Mouse (Mus musculus): ENCODE measurements around the gene Grik3. TPM values are rescaled to one million over a fixed set of nuclear protein-coding genes. Genes with fewer than 3 reads are reported as not detected.

Grik3 gene
- total RNA-seq, 2 experiments from 2014 or later, result 42.3 to 45.8 TPM

- no peak for DNase-seq (ENCODE audit: extremely low spot score in 1 of 2, low spot score in 2 of 2)
- TF ChIP-seq CTCF (IDR thresholded peaks at IDR 0.05), result no peak
- intact Hi-C loops (cut with DNase I), result no loop called here
- H3K27ac ChIP-seq, result no peak overlapping the region
- no peak overlapping the region for H3K4me3 ChIP-seq
Observed at GRCm38 (mm10) chr4:125573951-125574675, 83.6 kb downstream of the Grik3 start.

- Histone ChIP-seq H3K4me3 (no peak overlapping the region), H3K27ac (no peak overlapping the region)
- TF ChIP-seq CTCF (IDR thresholded peaks at IDR 0.05), result no peak
- intact Hi-C loops (cut with DNase I), result no loop called here
- DNase-seq (ENCODE audit: extremely low spot score in 1 of 2, low spot score in 2 of 2), result no peak
Observed at GRCm38 (mm10) chr4:125580336-125580735, 89.8 kb downstream of the Grik3 start.

- intact Hi-C loops (cut with DNase I), result no loop called here
- Histone ChIP-seq H3K27ac (no peak overlapping the region), H3K4me3 (no peak overlapping the region)
- DNase-seq (ENCODE audit: extremely low spot score in 1 of 2, low spot score in 2 of 2), result no peak
- TF ChIP-seq CTCF (IDR thresholded peaks at IDR 0.05), result no peak
Observed at GRCm38 (mm10) chr4:125583272-125583671, 92.8 kb downstream of the Grik3 start.

GRCm38 (mm10) chr4:125583935-125584334 is 93.4 kb downstream of the Grik3 start:
- no peak for TF ChIP-seq CTCF (IDR thresholded peaks at IDR 0.05)
- intact Hi-C loops (cut with DNase I), result no loop called here
- DNase-seq (ENCODE audit: extremely low spot score in 1 of 2, low spot score in 2 of 2), result no peak
- H3K27ac ChIP-seq, result no peak overlapping the region
- H3K4me3 ChIP-seq, result no peak overlapping the region

GRCm38 (mm10) chr4:125584676-125585075 is 94.2 kb downstream of the Grik3 start:
- Histone ChIP-seq H3K27ac (no peak overlapping the region), H3K4me3 (no peak overlapping the region)
- DNase-seq (ENCODE audit: extremely low spot score in 1 of 2, low spot score in 2 of 2), result no peak
- intact Hi-C loops (cut with DNase I), result no loop called here
- TF ChIP-seq CTCF (IDR thresholded peaks at IDR 0.05), result no peak

GRCm38 (mm10) chr4:125587577-125587976 is 97.1 kb downstream of the Grik3 start:
- DNase-seq (ENCODE audit: extremely low spot score in 1 of 2, low spot score in 2 of 2), result no peak
- TF ChIP-seq CTCF (IDR thresholded peaks at IDR 0.05), result no peak
- Histone ChIP-seq H3K4me3 (no peak overlapping the region), H3K27ac (no peak overlapping the region)
- intact Hi-C loops (cut with DNase I), result no loop called here

GRCm38 (mm10) chr4:125590241-125590919 is 99.9 kb downstream of the Grik3 start:
- no peak for DNase-seq (ENCODE audit: extremely low spot score in 1 of 2, low spot score in 2 of 2)
- no peak for TF ChIP-seq CTCF (IDR thresholded peaks at IDR 0.05)
- intact Hi-C loops (cut with DNase I), result no loop called here
- no peak overlapping the region for H3K27ac ChIP-seq
- no peak overlapping the region for H3K4me3 ChIP-seq

GRCm38 (mm10) chr4:125592663-125593062 is 102.2 kb downstream of the Grik3 start:
- Histone ChIP-seq H3K4me3 (no peak overlapping the region), H3K27ac (no peak overlapping the region)
- no peak for TF ChIP-seq CTCF (IDR thresholded peaks at IDR 0.05)
- intact Hi-C loops (cut with DNase I), result no loop called here
- DNase-seq (ENCODE audit: extremely low spot score in 1 of 2, low spot score in 2 of 2), result no peak

GRCm38 (mm10) chr4:125595011-125595410 is 104.5 kb downstream of the Grik3 start:
- TF ChIP-seq CTCF (IDR thresholded peaks at IDR 0.05), result no peak
- H3K27ac ChIP-seq, result no peak overlapping the region; the same call in 1 of the 2 replicates
- H3K4me3 ChIP-seq, result no peak overlapping the region
- intact Hi-C loops (cut with DNase I), result no loop called here
- no peak for DNase-seq (ENCODE audit: extremely low spot score in 1 of 2, low spot score in 2 of 2)

- TF ChIP-seq CTCF (IDR thresholded peaks at IDR 0.05), result no peak
- H3K4me3 ChIP-seq, result no peak overlapping the region
- intact Hi-C loops (cut with DNase I), result no loop called here
- H3K27ac ChIP-seq, result no peak overlapping the region
- DNase-seq (ENCODE audit: extremely low spot score in 1 of 2, low spot score in 2 of 2), result no peak
Observed at GRCm38 (mm10) chr4:125598677-125599076, 108.2 kb downstream of the Grik3 start.

- H3K27ac ChIP-seq, result no peak overlapping the region
- intact Hi-C loops (cut with DNase I), result loop anchor here (10.0 kb wide), 1 partner anchor 365 kb away; no protein-coding TSS in a partner anchor
- H3K4me3 ChIP-seq, result no peak overlapping the region
- DNase-seq (ENCODE audit: extremely low spot score in 1 of 2, low spot score in 2 of 2), result no peak
- TF ChIP-seq CTCF (IDR thresholded peaks at IDR 0.05), result no peak
Observed at GRCm38 (mm10) chr4:125599510-125600005, 109.1 kb downstream of the Grik3 start.

GRCm38 (mm10) chr4:125600642-125601041 is 110.1 kb downstream of the Grik3 start:
- intact Hi-C loops (cut with DNase I), result loop anchor here (10.0 kb wide), 1 partner anchor 366 kb away; no protein-coding TSS in a partner anchor
- no peak for DNase-seq (ENCODE audit: extremely low spot score in 1 of 2, low spot score in 2 of 2)

More at GRCm38 (mm10) chr4:125600642-125601041, 110.1 kb downstream of the Grik3 start:
- Histone ChIP-seq H3K4me3 (no peak overlapping the region), H3K27ac (no peak overlapping the region)
- TF ChIP-seq CTCF (IDR thresholded peaks at IDR 0.05), result no peak
